Mouse (Mus musculus) MEL (cell line): ENCODE measurements around the gene Mpv17l2.

Experiments used
- CTCF ChIP-seq, 3 experiments: IDR thresholded peaks in 2 of 3; conservative IDR thresholded peaks in 1 of 3; 2 replicates each; pipeline ENCODE4 v1.5.1; 2011 to 2012; ENCODE audit warnings: low read length in 3 of 3, low read depth in 2 of 3, mild to moderate bottlenecking in 2 of 3, improper control_type of control experiment in 1 of 3, inconsistent platforms in 1 of 3, mixed read lengths in 1 of 3, moderate library complexity in 1 of 3; ENCODE audit not compliant: control insufficient read depth in 1 of 3, insufficient read depth in 1 of 3, poor library complexity in 1 of 3, severe bottlenecking in 1 of 3
- EP300 ChIP-seq, 2 experiments: IDR thresholded peaks; 2 replicates each; pipeline ENCODE4 v1.6.1; 2011; ENCODE audit warnings: improper control_type of control experiment in 2 of 2, low read length in 2 of 2, low read depth in 1 of 2, mild to moderate bottlenecking in 1 of 2
- ETS1 ChIP-seq: IDR thresholded peaks from 2 replicates; pipeline ENCODE4 v1.6.1; 2012; ENCODE audit warnings: low read depth, mild to moderate bottlenecking, inconsistent platforms, low read length, improper control_type of control experiment, moderate library complexity
- GATA1 ChIP-seq: IDR thresholded peaks from 2 replicates; pipeline ENCODE4 v1.6.1; 2011; ENCODE audit warnings: low read depth, low read length, improper control_type of control experiment
- HCFC1 ChIP-seq: IDR thresholded peaks from 2 replicates; pipeline ENCODE4 v1.6.1; 2012; ENCODE audit warnings: low read depth, mild to moderate bottlenecking, inconsistent platforms, low read length, improper control_type of control experiment, moderate library complexity
- JUND ChIP-seq: IDR thresholded peaks from 2 replicates; pipeline ENCODE4 v1.6.1; 2011; ENCODE audit warnings: low read depth, mild to moderate bottlenecking, improper control_type of control experiment, low read length
- MAX ChIP-seq: IDR thresholded peaks from 2 replicates; pipeline ENCODE4 v1.6.1; 2011; ENCODE audit warnings: low read length, improper control_type of control experiment
- MXI1 ChIP-seq: IDR thresholded peaks from 2 replicates; pipeline ENCODE4 v1.6.1; 2011; ENCODE audit warnings: mild to moderate bottlenecking, low read depth, low read length, improper control_type of control experiment
- MYB ChIP-seq: IDR thresholded peaks from 2 replicates; pipeline ENCODE4 v1.6.1; 2011; ENCODE audit warnings: mild to moderate bottlenecking, low read depth, low read length, improper control_type of control experiment
- MYC ChIP-seq: IDR thresholded peaks from 2 replicates; pipeline ENCODE4 v1.6.1; 2011; ENCODE audit warnings: low read depth, mild to moderate bottlenecking, low read length, improper control_type of control experiment, moderate library complexity
- POLR2A ChIP-seq, 2 experiments: IDR thresholded peaks; 2 replicates each; pipeline ENCODE4 v1.6.1; 2011 to 2012; ENCODE audit warnings: low read length in 2 of 2, mild to moderate bottlenecking in 2 of 2, control low read depth in 1 of 2, improper control_type of control experiment in 1 of 2, low read depth in 1 of 2, moderate library complexity in 1 of 2; ENCODE audit not compliant: control insufficient read depth in 1 of 2, insufficient read depth in 1 of 2, poor library complexity in 1 of 2
- POLR2AphosphoS5 ChIP-seq: IDR thresholded peaks from 2 replicates; pipeline ENCODE4 v1.6.1; 2012; ENCODE audit warnings: low read depth, borderline replicate concordance, mild to moderate bottlenecking, inconsistent platforms, low read length, moderate library complexity, mixed read lengths
- RCOR1 ChIP-seq: IDR thresholded peaks from 2 replicates; pipeline ENCODE4 v1.6.1; 2012; ENCODE audit warnings: low read depth, mild to moderate bottlenecking, inconsistent platforms, low read length, improper control_type of control experiment
- ZKSCAN1 ChIP-seq: IDR thresholded peaks from 2 replicates; pipeline ENCODE4 v1.6.1; 2012; ENCODE audit warnings: low read depth, mild to moderate bottlenecking, inconsistent platforms, low read length, improper control_type of control experiment, moderate library complexity

GRCm38 (mm10) chr8:70792700-70793099, 32.0 kb upstream of the Mpv17l2 start:
- TF ChIP-seq MXI1, result no peak
- no peak for TF ChIP-seq CTCF (IDR thresholded peaks at IDR 0.05 in 2 of 3, conservative IDR thresholded peaks at IDR 0.05 in 1 of 3; ENCODE audit: control insufficient read depth in 1 of 3, insufficient read depth in 1 of 3, low read depth in 2 of 3, low read length in 3 of 3, poor library complexity in 1 of 3, severe bottlenecking in 1 of 3)
- TF ChIP-seq EP300 (IDR thresholded peaks at IDR 0.05; ENCODE audit: low read depth in 1 of 2, low read length in 2 of 2), result no peak
- no peak for TF ChIP-seq GATA1
- no peak for TF ChIP-seq MYC
- no peak for TF ChIP-seq HCFC1
- TF ChIP-seq MYB, result no peak
- TF ChIP-seq POLR2A (IDR thresholded peaks at IDR 0.05; ENCODE audit: control insufficient read depth in 1 of 2, insufficient read depth in 1 of 2, low read depth in 1 of 2, low read length in 2 of 2, poor library complexity in 1 of 2), result no peak
- no peak for TF ChIP-seq ZKSCAN1
- TF ChIP-seq RCOR1, result no peak
- no peak for TF ChIP-seq MAX
- TF ChIP-seq POLR2AphosphoS5, result no peak
- TF ChIP-seq ETS1, result no peak
- no peak for TF ChIP-seq JUND
